Mouse (Mus musculus) bone marrow, adult 2 months (tissue): ENCODE results near the gene Gna13.

ENCODE experiments used
- CTCF ChIP-seq: fragments of 200-500 bp; IDR thresholded peaks from 2 replicates; pipeline ENCODE4 v1.5.1; 2011; ENCODE audit warnings: low read length, control low read depth; ENCODE audit not compliant: control insufficient read depth, insufficient read depth
- POLR2A ChIP-seq: fragments of 200-500 bp; IDR thresholded peaks from 2 replicates; pipeline ENCODE4 v1.6.1; 2011; ENCODE audit warnings: low read depth, mild to moderate bottlenecking, control low read depth, low read length, borderline replicate concordance; ENCODE audit not compliant: control insufficient read depth

DNA sequence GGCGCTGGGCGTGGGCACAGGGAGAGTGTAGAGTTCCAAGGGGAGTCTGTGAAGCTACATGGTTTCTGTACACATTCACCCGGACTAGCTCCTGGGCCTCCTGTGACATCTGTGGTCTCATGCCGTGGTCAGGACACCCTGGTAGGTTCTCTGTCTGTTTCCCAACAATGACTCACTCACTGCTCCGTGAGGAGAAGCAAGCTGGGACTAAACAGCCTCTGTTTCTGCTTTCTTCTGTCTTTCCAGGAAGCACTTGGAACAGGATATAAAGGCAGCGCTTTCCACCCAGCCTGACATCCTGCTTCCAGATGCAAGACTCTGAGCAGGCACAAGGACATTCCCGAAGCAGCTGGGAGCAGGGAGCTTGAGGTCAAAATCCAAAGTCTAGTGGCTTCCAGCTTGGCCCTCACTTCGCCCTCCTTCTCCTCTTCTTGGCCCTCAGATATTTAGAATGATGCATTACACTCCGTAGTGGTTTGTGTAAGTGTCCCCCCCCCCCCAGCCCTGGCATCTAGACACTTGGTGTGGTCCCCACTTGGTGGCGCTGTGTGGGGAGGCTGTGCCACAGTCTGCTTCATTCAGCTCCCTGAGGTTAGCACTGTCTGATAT is 18.5 kb upstream of the Gna13 start:
- TF ChIP-seq CTCF (peak; percentile 37; the same call in 1 of the 2 replicates), POLR2A (no peak)
